Mouse (Mus musculus) 3134 (cell line): Measurements from ENCODE around the gene Nyap2.

Experiments used
- DNase-seq: peaks from one replicate; pipeline ENCODE4 v3.0.0-alpha.2; 2011; ENCODE audit warnings: low spot score; ENCODE audit not compliant: insufficient read length; ENCODE audit errors: extremely low read depth

The Nyap2 gene

GRCm38 (mm10) chr1:81076831-81077664 is at the start of gene Nyap2:
Gene Nyap2 (plus strand): TSS chr1:81076950.
- DNase-seq: no peak

- no peak for DNase-seq
Measured at GRCm38 (mm10) chr1:81042907-81043868, 33.6 kb upstream of the Nyap2 start.

GRCm38 (mm10) chr1:81058340-81058739 is 18.4 kb upstream of the Nyap2 start:
- DNase-seq: no peak

GRCm38 (mm10) chr1:81058835-81059234 is 17.9 kb upstream of the Nyap2 start:
- DNase-seq: no peak

- DNase-seq: no peak
Measured at GRCm38 (mm10) chr1:81062811-81063210, 13.9 kb upstream of the Nyap2 start.

- DNase-seq: no peak
Measured at GRCm38 (mm10) chr1:81076259-81076658, 491 bp upstream of the Nyap2 start.

- DNase-seq: no peak
Measured at GRCm38 (mm10) chr1:81077665-81078314, 1.0 kb downstream of the Nyap2 start.

- no peak for DNase-seq
Measured at GRCm38 (mm10) chr1:81087485-81087884, 10.7 kb downstream of the Nyap2 start.

GRCm38 (mm10) chr1:81090400-81090799 is 13.7 kb downstream of the Nyap2 start:
- no peak for DNase-seq

GRCm38 (mm10) chr1:81090979-81091378 is 14.2 kb downstream of the Nyap2 start:
- no peak for DNase-seq

- DNase-seq: no peak
Measured at GRCm38 (mm10) chr1:81092056-81092455, 15.3 kb downstream of the Nyap2 start.

- no peak for DNase-seq
Measured at GRCm38 (mm10) chr1:81092886-81093285, 16.1 kb downstream of the Nyap2 start.

GRCm38 (mm10) chr1:81098950-81099349 is 22.2 kb downstream of the Nyap2 start:
- no peak for DNase-seq

- no peak for DNase-seq
Measured at GRCm38 (mm10) chr1:81101749-81102148, 25.0 kb downstream of the Nyap2 start.

GRCm38 (mm10) chr1:81119732-81120131 is 43.0 kb downstream of the Nyap2 start:
- no peak for DNase-seq

GRCm38 (mm10) chr1:81132007-81132712 is 55.4 kb downstream of the Nyap2 start:
- DNase-seq: no peak

GRCm38 (mm10) chr1:81143855-81144254 is 67.1 kb downstream of the Nyap2 start:
- DNase-seq: no peak

- DNase-seq: no peak
Measured at GRCm38 (mm10) chr1:81145576-81145975, 68.8 kb downstream of the Nyap2 start.

- no peak for DNase-seq
Measured at GRCm38 (mm10) chr1:81169245-81169644, 92.5 kb downstream of the Nyap2 start.

- DNase-seq: no peak
Measured at GRCm38 (mm10) chr1:81172703-81173102, 96.0 kb downstream of the Nyap2 start.
